Mouse (Mus musculus) forebrain, embryonic 16.5 days (tissue): ENCODE measurements around the gene Gsap. TPM values are rescaled to one million over a fixed set of nuclear protein-coding genes. Genes with fewer than 3 reads are reported as not detected.
"Not testable (repeated sequence)": the region's sequence is repeated elsewhere in the genome, so short reads cannot be mapped to it uniquely, and the experiment has no call there.

Experiments used
- ATAC-seq: fragments of 200-750 bp; cut with Nextera tagmentation; 2 replicates; pipeline ENCODE4 v1.8.0; 2017; ENCODE audit warnings: mild to moderate bottlenecking, moderate library complexity
- H3K27ac ChIP-seq: fragments of 300-500 bp; sonication (generic); 2 replicates; pipeline ENCODE4 v1.5.1; 2014; ENCODE audit warnings: low read length, control low read depth
- H3K27me3 ChIP-seq: fragments of 300-500 bp; sonication (generic); replicated peaks from 2 replicates; pipeline ENCODE4 v1.6.1; 2014; ENCODE audit warnings: low read length; ENCODE audit not compliant: control insufficient read depth, insufficient read depth
- H3K36me3 ChIP-seq: fragments of 300-500 bp; sonication (generic); 2 replicates; pipeline ENCODE4 v1.6.1; 2014; ENCODE audit not compliant: control insufficient read depth, insufficient read depth
- H3K4me1 ChIP-seq: fragments of 300-500 bp; sonication (generic); replicated peaks from 2 replicates; pipeline ENCODE4 v1.6.1; 2014; ENCODE audit warnings: low read length; ENCODE audit not compliant: control insufficient read depth, insufficient read depth
- H3K4me2 ChIP-seq: fragments of 300-500 bp; sonication (generic); 2 replicates; pipeline ENCODE4 v1.6.1; 2014; ENCODE audit warnings: mild to moderate bottlenecking, low read length, control low read depth
- H3K4me3 ChIP-seq: fragments of 300-500 bp; sonication (generic); replicated peaks from 2 replicates; pipeline ENCODE4 v1.5.1; 2014; ENCODE audit warnings: mild to moderate bottlenecking, low read length, control low read depth
- H3K9ac ChIP-seq: fragments of 300-500 bp; sonication (generic); replicated peaks from 2 replicates; pipeline ENCODE4 v1.6.1; 2014; ENCODE audit warnings: low read depth, low read length, control low read depth
- H3K9me3 ChIP-seq: fragments of 300-500 bp; sonication (generic); 2 replicates; pipeline ENCODE4 v1.6.1; 2016; ENCODE audit warnings: low read length; ENCODE audit not compliant: control insufficient read depth
- WGBS: fragments of 180-500 bp; shearing (Covaris S2); extraction: QIAGEN DNeasy Blood & Tissue Kit; methylation state at CpG from one replicate; pipeline ENCODE4 v1.1.7; 2014; 5-methylcytosine and 5-hydroxymethylcytosine counted together
- polyA plus RNA-seq: library from polyadenylated mRNA; unstranded; fragments of >200 nt; fragmentation: Nextera tagmentation; extraction: Ambion mirVana; gene quantifications from 2 replicates; pipeline ENCODE4 v1.2.1, GENCODE M21; 2015

The Gsap gene
- polyA plus RNA-seq, 1 experiment from 2014 or later = 11.9 TPM

GRCm38 (mm10) chr5:21326494-21326893, 140.4 kb downstream of the Gsap start:
- ATAC-seq = no peak
- 35% methylated on average over 1 of the region's 1 CpGs for WGBS
- Histone ChIP-seq H3K27ac (no peak overlapping the region), H3K36me3 (no peaks in the 10 kb centered on the region), H3K27me3 (no peaks in the 10 kb centered on the region), H3K9ac (no peak overlapping the region), H3K4me2 (no peak overlapping the region), H3K4me1 (peaks cover 6% of the 10 kb centered on the region; the same call in 1 of the 2 replicates), H3K4me3 (no peak overlapping the region), H3K9me3 (no peaks in the 10 kb centered on the region)

- Histone ChIP-seq H3K4me1 (peaks cover 9% of the 10 kb centered on the region; the same call in 1 of the 2 replicates), H3K4me2 (no peak overlapping the region), H3K9me3 (no peaks in the 10 kb centered on the region), H3K27ac (no peak overlapping the region), H3K36me3 (no peaks in the 10 kb centered on the region), H3K9ac (no peak overlapping the region), H3K27me3 (no peaks in the 10 kb centered on the region), H3K4me3 (no peak overlapping the region)
- 74% methylated on average over 1 of the region's 1 CpGs for WGBS
- no peak for ATAC-seq
These were observed 142.5 kb downstream of the Gsap start for GRCm38 (mm10) chr5:21328560-21328959.

- Histone ChIP-seq H3K27ac (no peak overlapping the region), H3K4me3 (no peak overlapping the region), H3K36me3 (no peaks in the 10 kb centered on the region), H3K9ac (no peak overlapping the region), H3K9me3 (no peaks in the 10 kb centered on the region), H3K4me2 (no peak overlapping the region), H3K27me3 (no peaks in the 10 kb centered on the region), H3K4me1 (peaks cover 9% of the 10 kb centered on the region; the same call in 1 of the 2 replicates)
- WGBS = 41% methylated on average over 11 of the region's 11 CpGs
- no peak for ATAC-seq
These were observed 143.9 kb downstream of the Gsap start for GRCm38 (mm10) chr5:21329672-21330665.

- WGBS = 57% methylated on average over 5 of the region's 5 CpGs
- Histone ChIP-seq H3K27me3 (no peaks in the 10 kb centered on the region), H3K9ac (no peak overlapping the region), H3K4me3 (no peak overlapping the region), H3K36me3 (no peaks in the 10 kb centered on the region), H3K9me3 (no peaks in the 10 kb centered on the region), H3K27ac (no peak overlapping the region), H3K4me1 (peaks cover 9% of the 10 kb centered on the region; the same call in 1 of the 2 replicates), H3K4me2 (no peak overlapping the region)
- no peak for ATAC-seq
These were observed 145.6 kb downstream of the Gsap start for GRCm38 (mm10) chr5:21331656-21332055.

GRCm38 (mm10) chr5:21332119-21332518, 146.1 kb downstream of the Gsap start:
- ATAC-seq = no peak
- H3K9me3 ChIP-seq = no peaks in the 10 kb centered on the region
- H3K4me3 ChIP-seq = no peak overlapping the region
- peaks cover 9% of the 10 kb centered on the region; the same call in 1 of the 2 replicates for H3K4me1 ChIP-seq
- H3K27ac ChIP-seq = no peak overlapping the region
- H3K36me3 ChIP-seq = no peaks in the 10 kb centered on the region
- H3K9ac ChIP-seq = no peak overlapping the region
- no peaks in the 10 kb centered on the region for H3K27me3 ChIP-seq
- H3K4me2 ChIP-seq = no peak overlapping the region
- WGBS = 85% methylated on average over 1 of the region's 1 CpGs

GRCm38 (mm10) chr5:21342265-21342664, 156.2 kb downstream of the Gsap start:
- ATAC-seq, H3K27me3 ChIP-seq, H3K9ac ChIP-seq, H3K4me1 ChIP-seq, H3K9me3 ChIP-seq, H3K36me3 ChIP-seq, H3K27ac ChIP-seq, H3K4me2 ChIP-seq, H3K4me3 ChIP-seq: not testable (repeated sequence)

- Histone ChIP-seq H3K27ac (no peak overlapping the region), H3K27me3 (no peaks in the 10 kb centered on the region), H3K4me3 (no peak overlapping the region), H3K4me2 (no peak overlapping the region), H3K4me1 (no peaks in the 10 kb centered on the region), H3K9me3 (no peaks in the 10 kb centered on the region), H3K36me3 (no peaks in the 10 kb centered on the region), H3K9ac (no peak overlapping the region)
- WGBS = 93% methylated on average over 7 of the region's 7 CpGs
- ATAC-seq = no peak
These were observed 162.3 kb downstream of the Gsap start for GRCm38 (mm10) chr5:21348366-21348765.

GRCm38 (mm10) chr5:21351678-21352077, 165.6 kb downstream of the Gsap start:
- no peak for ATAC-seq
- H3K9me3 ChIP-seq = no peaks in the 10 kb centered on the region
- no peak overlapping the region for H3K27ac ChIP-seq
- no peak overlapping the region for H3K9ac ChIP-seq
- H3K4me2 ChIP-seq = no peak overlapping the region
- H3K36me3 ChIP-seq = no peaks in the 10 kb centered on the region
- no peak overlapping the region for H3K4me3 ChIP-seq
- H3K27me3 ChIP-seq = no peaks in the 10 kb centered on the region
- no peaks in the 10 kb centered on the region for H3K4me1 ChIP-seq

GRCm38 (mm10) chr5:21358648-21359047, 172.6 kb downstream of the Gsap start:
- H3K4me3 ChIP-seq = no peak overlapping the region
- ATAC-seq = no peak
- no peaks in the 10 kb centered on the region for H3K9me3 ChIP-seq
- no peak overlapping the region for H3K27ac ChIP-seq
- H3K4me2 ChIP-seq = no peak overlapping the region
- H3K9ac ChIP-seq = no peak overlapping the region
- no peaks in the 10 kb centered on the region for H3K36me3 ChIP-seq
- no peaks in the 10 kb centered on the region for H3K4me1 ChIP-seq
- H3K27me3 ChIP-seq = no peaks in the 10 kb centered on the region
- 84% methylated on average over 3 of the region's 3 CpGs for WGBS
